Mouse (Mus musculus): ENCODE data around the gene Akap11. TPM values are rescaled to one million over a fixed set of nuclear protein-coding genes. Genes with fewer than 3 reads are reported as not detected.

Akap11 gene
- polyA plus RNA-seq, 1 experiment from 2014 or later: 32.1 TPM

DNA sequence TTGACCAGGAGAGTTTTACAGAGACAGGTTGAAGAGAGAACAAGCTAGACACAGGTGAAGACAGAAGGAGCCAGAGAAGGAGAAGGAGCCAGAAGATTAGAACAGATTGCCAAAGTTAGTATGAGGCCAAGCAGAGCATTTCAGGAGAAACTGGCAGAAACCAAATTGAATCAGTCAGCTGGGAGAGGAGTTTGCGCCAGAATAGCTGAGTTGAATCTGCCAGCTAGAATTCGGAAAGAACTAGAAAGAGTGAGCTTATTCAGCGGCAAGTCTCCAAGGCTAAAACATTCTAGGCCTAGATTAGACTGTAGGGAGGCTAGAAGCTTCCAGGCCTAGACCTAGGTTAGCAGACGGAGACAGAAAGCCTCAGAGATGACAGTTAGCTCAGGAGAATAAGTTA, 65.9 kb downstream of the Akap11 start:
- ATAC-seq (ENCODE audit: low read depth): no peak
- Histone ChIP-seq H3K27me3 (no peaks in the 10 kb centered on the region), H3K27ac (replicated peaks) (no peak overlapping the region), H3K4me2 (no peak overlapping the region), H3K4me1 (replicated peaks) (no peaks in the 10 kb centered on the region), H3K36me3 (no peaks in the 10 kb centered on the region), H3K9ac (no peak overlapping the region), H3K9me3 (no peaks in the 10 kb centered on the region), H3K4me3 (no peak overlapping the region)
- 94% methylated on average over 4 of the region's 4 CpGs for WGBS

GRCm38 (mm10) chr14:78468991-78469390, 67.6 kb downstream of the Akap11 start:
- Histone ChIP-seq H3K27ac (replicated peaks) (no peak overlapping the region), H3K27me3 (no peaks in the 10 kb centered on the region), H3K9me3 (no peaks in the 10 kb centered on the region), H3K36me3 (no peaks in the 10 kb centered on the region), H3K4me1 (replicated peaks) (no peaks in the 10 kb centered on the region), H3K4me3 (no peak overlapping the region), H3K4me2 (no peak overlapping the region), H3K9ac (no peak overlapping the region)
- WGBS: 76% methylated on average over 7 of the region's 7 CpGs
- ATAC-seq (ENCODE audit: low read depth): no peak

DNA sequence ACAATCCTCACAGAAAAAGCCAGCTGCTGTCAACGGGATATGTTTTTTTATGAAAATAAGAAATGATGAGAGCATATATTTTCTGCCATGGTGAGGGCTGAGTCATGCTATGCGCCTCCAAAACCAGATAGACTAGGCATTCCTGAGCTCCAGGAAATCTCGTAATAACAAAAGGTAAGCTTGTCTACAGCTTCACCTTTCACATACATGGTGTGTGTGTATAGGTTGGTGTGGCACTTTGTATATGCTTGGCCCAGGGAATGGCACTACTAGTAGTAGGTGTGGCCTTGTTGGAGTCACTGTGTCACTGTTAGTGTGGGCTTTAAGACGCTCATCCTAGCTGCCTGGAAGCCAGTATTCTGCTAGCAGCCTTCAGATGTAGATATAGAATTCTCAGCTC, 68.6 kb downstream of the Akap11 start:
- Histone ChIP-seq H3K9ac (no peak overlapping the region), H3K4me3 (no peak overlapping the region), H3K9me3 (no peaks in the 10 kb centered on the region), H3K4me1 (replicated peaks) (no peaks in the 10 kb centered on the region), H3K27me3 (no peaks in the 10 kb centered on the region), H3K36me3 (no peaks in the 10 kb centered on the region), H3K27ac (replicated peaks) (no peak overlapping the region), H3K4me2 (no peak overlapping the region)
- WGBS: 95% methylated on average over 4 of the region's 4 CpGs
- ATAC-seq (ENCODE audit: low read depth): no peak

DNA sequence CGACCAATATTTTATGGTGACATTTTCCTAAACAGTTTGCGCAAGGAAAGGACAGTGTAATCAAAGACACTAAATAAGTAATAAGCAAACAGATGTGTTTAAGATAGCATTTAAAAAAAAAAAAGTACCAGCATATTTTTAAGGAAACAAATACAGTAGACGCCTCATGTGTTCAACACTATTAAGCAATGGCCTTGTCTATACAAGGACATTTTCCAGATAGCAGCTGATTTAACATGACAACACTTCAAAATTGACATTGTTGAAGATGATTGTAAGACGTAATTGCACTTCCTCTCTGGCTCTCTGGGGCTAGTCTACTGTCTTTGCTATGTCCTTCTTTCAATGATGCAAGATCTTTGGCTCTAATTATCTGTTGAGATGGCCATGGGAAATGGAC, 72.3 kb downstream of the Akap11 start:
- Histone ChIP-seq H3K9ac (no peak overlapping the region), H3K9me3 (no peaks in the 10 kb centered on the region), H3K4me2 (no peak overlapping the region), H3K27me3 (no peaks in the 10 kb centered on the region), H3K4me1 (replicated peaks) (no peaks in the 10 kb centered on the region; the same call in 1 of the 2 replicates), H3K4me3 (no peak overlapping the region), H3K36me3 (no peaks in the 10 kb centered on the region), H3K27ac (replicated peaks) (no peak overlapping the region)
- 85% methylated on average over 4 of the region's 4 CpGs for WGBS
- ATAC-seq (ENCODE audit: low read depth): no peak

DNA sequence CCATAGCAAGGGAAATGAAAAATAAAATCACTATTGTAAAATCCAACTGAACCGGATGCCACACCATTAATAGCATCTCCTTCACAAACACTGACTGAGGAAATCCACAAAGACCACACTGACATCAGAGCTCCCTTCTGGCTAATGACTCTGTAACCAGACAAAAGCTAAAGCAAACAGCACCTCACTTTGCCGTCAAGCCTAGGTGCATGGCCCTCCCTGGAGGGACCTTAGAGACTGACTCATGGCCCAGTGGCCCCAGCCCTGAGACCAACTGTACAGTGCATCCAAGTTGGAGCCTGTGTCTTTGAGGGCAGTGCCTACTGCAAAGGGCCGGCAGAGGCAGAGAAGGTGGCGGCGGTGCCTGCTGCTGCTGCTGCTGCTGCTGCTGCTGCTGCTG, 77.5 kb downstream of the Akap11 start:
- Histone ChIP-seq H3K27me3 (no peaks in the 10 kb centered on the region), H3K4me1 (replicated peaks) (no peaks in the 10 kb centered on the region; the same call in 1 of the 2 replicates), H3K27ac (replicated peaks) (no peak overlapping the region), H3K9me3 (no peaks in the 10 kb centered on the region), H3K4me2 (no peak overlapping the region), H3K36me3 (no peaks in the 10 kb centered on the region), H3K9ac (no peak overlapping the region), H3K4me3 (no peak overlapping the region)
- WGBS: 50% methylated on average over 5 of the region's 5 CpGs
- no peak for ATAC-seq (ENCODE audit: low read depth)

GRCm38 (mm10) chr14:78458705-78459104, 77.9 kb downstream of the Akap11 start:
- Histone ChIP-seq H3K4me1 (replicated peaks) (no peaks in the 10 kb centered on the region; the same call in 1 of the 2 replicates), H3K4me3 (no peak overlapping the region), H3K9me3 (no peaks in the 10 kb centered on the region), H3K36me3 (no peaks in the 10 kb centered on the region), H3K27me3 (no peaks in the 10 kb centered on the region), H3K4me2 (no peak overlapping the region), H3K9ac (no peak overlapping the region), H3K27ac (replicated peaks) (no peak overlapping the region)
- WGBS: 67% methylated on average over 5 of the region's 5 CpGs
- no peak for ATAC-seq (ENCODE audit: low read depth)

GRCm38 (mm10) chr14:78454970-78455369, 81.6 kb downstream of the Akap11 start:
- Histone ChIP-seq H3K4me1 (replicated peaks) (no peaks in the 10 kb centered on the region; the same call in 1 of the 2 replicates), H3K4me2 (no peak overlapping the region), H3K27me3 (no peaks in the 10 kb centered on the region), H3K4me3 (no peak overlapping the region), H3K9ac (no peak overlapping the region), H3K9me3 (no peaks in the 10 kb centered on the region), H3K27ac (replicated peaks) (no peak overlapping the region), H3K36me3 (no peaks in the 10 kb centered on the region)
- ATAC-seq (ENCODE audit: low read depth): no peak
- 84% methylated on average over 5 of the region's 5 CpGs for WGBS

- Histone ChIP-seq H3K36me3 (no peaks in the 10 kb centered on the region), H3K9me3 (no peaks in the 10 kb centered on the region), H3K4me3 (no peak overlapping the region), H3K9ac (no peak overlapping the region), H3K4me1 (replicated peaks) (no peaks in the 10 kb centered on the region), H3K27me3 (no peaks in the 10 kb centered on the region), H3K4me2 (no peak overlapping the region), H3K27ac (replicated peaks) (no peak overlapping the region)
- ATAC-seq (ENCODE audit: low read depth): no peak
- WGBS: 79% methylated on average over 11 of the region's 11 CpGs
Observed at GRCm38 (mm10) chr14:78448807-78449406, 87.7 kb downstream of the Akap11 start.

DNA sequence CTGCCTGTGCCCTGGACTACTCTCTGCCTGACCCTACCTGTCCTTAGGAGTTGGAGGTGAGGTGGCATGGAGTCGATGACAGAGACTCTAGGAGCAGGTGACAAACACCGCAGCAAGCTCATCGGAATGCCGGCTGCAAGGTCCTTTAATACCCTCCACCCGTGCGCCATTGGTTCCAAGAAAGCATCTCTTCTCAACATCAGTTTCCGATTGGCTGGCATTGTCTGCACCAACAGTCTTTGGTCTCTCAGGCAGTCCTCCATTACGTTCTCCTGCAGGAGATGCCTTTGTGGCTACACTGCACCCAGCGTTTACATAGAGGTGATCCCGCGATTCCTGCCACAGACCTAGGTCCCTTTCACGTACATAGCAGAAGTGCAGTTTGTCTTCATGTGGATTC, 88.6 kb downstream of the Akap11 start:
- WGBS: 90% methylated on average over 12 of the region's 12 CpGs
- H3K27ac ChIP-seq (replicated peaks): no peak overlapping the region
- H3K27me3 ChIP-seq: no peaks in the 10 kb centered on the region
- no peak overlapping the region for H3K9ac ChIP-seq
- H3K36me3 ChIP-seq: no peaks in the 10 kb centered on the region
- ATAC-seq (ENCODE audit: low read depth): no peak
- H3K4me1 ChIP-seq (replicated peaks): no peaks in the 10 kb centered on the region
- H3K4me3 ChIP-seq: no peak overlapping the region
- no peak overlapping the region for H3K4me2 ChIP-seq
- no peaks in the 10 kb centered on the region for H3K9me3 ChIP-seq

DNA sequence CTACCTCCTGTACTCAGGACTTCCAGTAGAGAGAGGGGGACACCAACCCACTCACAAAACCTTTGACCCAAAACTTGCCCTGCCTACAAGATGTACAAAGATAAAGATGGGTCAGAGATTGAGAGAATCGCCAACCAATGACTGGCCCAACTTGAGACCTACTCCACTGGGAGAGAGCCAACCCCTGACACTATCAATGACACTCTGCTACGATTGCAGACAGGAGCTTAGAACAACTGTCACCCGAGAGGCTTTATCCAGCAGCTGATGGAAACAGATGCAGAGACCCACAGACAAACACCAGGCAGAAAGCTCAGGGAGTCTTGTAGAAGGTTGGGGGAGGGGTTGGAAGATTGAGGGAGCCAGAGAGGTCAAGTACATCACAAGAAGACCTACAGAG, 89.1 kb downstream of the Akap11 start:
- no peaks in the 10 kb centered on the region for H3K27me3 ChIP-seq
- no peak for ATAC-seq (ENCODE audit: low read depth)
- WGBS: 92% methylated on average over 3 of the region's 3 CpGs
- H3K36me3 ChIP-seq: no peaks in the 10 kb centered on the region
- H3K27ac ChIP-seq (replicated peaks): no peak overlapping the region
- no peaks in the 10 kb centered on the region for H3K4me1 ChIP-seq (replicated peaks)
- no peak overlapping the region for H3K4me3 ChIP-seq
- no peaks in the 10 kb centered on the region for H3K9me3 ChIP-seq
- no peak overlapping the region for H3K9ac ChIP-seq
- H3K4me2 ChIP-seq: no peak overlapping the region

Other genes starting within 250 kb of the Akap11 start
- not detected in 2 replicates for gene Tnfsf11, start 228.8 kb downstream of the Akap11 start, polyA plus RNA-seq (2015; fragmentation: Nextera tagmentation; extraction: Ambion mirVana)
- 11.8 and 16.3 TPM in 2 replicates for gene Dgkh, start 196.0 kb upstream of the Akap11 start, polyA plus RNA-seq (2015; fragmentation: Nextera tagmentation; extraction: Ambion mirVana)

Measured in neural tube, embryonic 13.5 days (tissue).